17 mouse cellular contexts compared by ENCODE assay signal in genomic region chr17:5490351-5490750, GRCm38 (mm10). TPM values are rescaled to one million over a fixed set of nuclear protein-coding genes. Genes with fewer than 3 reads are reported as not detected.
A peak's percentile ranks its signal among the peaks of the same experiment; 100 is the strongest.
DNase-seq lines count a peak whose midpoint lies in the region; ATAC-seq lines count a peak whose summit lies in the region.
"Had no signal": no experiment of that assay in that cellular context is flagged by ENCODE, and none has a peak within 500 bp of the region (broad histone marks: within the 10 kb centered on the region; RNA-seq: fewer than 3 reads in every experiment).

No protein-coding gene starts in this region.

- no peak overlapping the region for H3K4me3 ChIP-seq in hindbrain, embryonic 13.5 days
- H3K4me3 ChIP-seq in hindbrain, embryonic 12.5 days: no peak overlapping the region
- H3K4me3 ChIP-seq in midbrain, embryonic 14.5 days (replicated peaks; ENCODE audit: low read depth, low read length): no peak overlapping the region
- no peak overlapping the region for H3K4me3 ChIP-seq in limb, embryonic 10.5 days

- H3K27ac ChIP-seq in hindbrain, embryonic 13.5 days: peak overlapping the region; percentile 98; the same call in 1 of the 2 replicates
- H3K27ac ChIP-seq in hindbrain, embryonic 12.5 days: no peak overlapping the region
- H3K27ac ChIP-seq in midbrain, embryonic 14.5 days (replicated peaks; ENCODE audit: low read depth, low read length): peak overlapping the region; percentile 89; the same call in 1 of the 2 replicates
- H3K27ac ChIP-seq in limb, embryonic 10.5 days: no peak overlapping the region
- H3K27ac ChIP-seq: limb, embryonic 15.5 days had no signal

- H3K4me2 ChIP-seq in hindbrain, embryonic 13.5 days: peak overlapping the region; percentile 88; the same call in 1 of the 2 replicates
- no peak overlapping the region for H3K4me2 ChIP-seq in hindbrain, embryonic 12.5 days (replicated peaks)
- peak overlapping the region; percentile 76; the same call in 1 of the 2 replicates for H3K4me2 ChIP-seq in midbrain, embryonic 14.5 days (ENCODE audit: low read length)

- H3K9ac ChIP-seq in hindbrain, embryonic 13.5 days: peak overlapping the region; percentile 87; the same call in 1 of the 2 replicates
- no peak overlapping the region for H3K9ac ChIP-seq in hindbrain, embryonic 12.5 days
- no peak overlapping the region for H3K9ac ChIP-seq in midbrain, embryonic 14.5 days (replicated peaks; ENCODE audit: low read length)

- WGBS in hindbrain, embryonic 13.5 days: 72% methylated on average over 3 of the region's 3 CpGs
- WGBS in hindbrain, embryonic 12.5 days: 76% methylated on average over 3 of the region's 3 CpGs
- 62% methylated on average over 3 of the region's 3 CpGs for WGBS in midbrain, embryonic 14.5 days
- 82% methylated on average over 3 of the region's 3 CpGs for WGBS in limb, embryonic 10.5 days

- peaks cover 31% of the 10 kb centered on the region for H3K4me1 ChIP-seq in hindbrain, embryonic 13.5 days (replicated peaks)
- H3K4me1 ChIP-seq in hindbrain, embryonic 12.5 days: peaks cover 18% of the 10 kb centered on the region
- H3K4me1 ChIP-seq in midbrain, embryonic 14.5 days (ENCODE audit: control insufficient read depth, insufficient read depth, low read length): peaks cover 25% of the 10 kb centered on the region
- H3K4me1 ChIP-seq in limb, embryonic 10.5 days: peaks cover 34% of the 10 kb centered on the region

- no peak for ATAC-seq in hindbrain, embryonic 13.5 days (ENCODE audit: low FRiP score)
- no peak for ATAC-seq in hindbrain, embryonic 12.5 days (ENCODE audit: low FRiP score)
- no peak for ATAC-seq in midbrain, embryonic 14.5 days (ENCODE audit: low FRiP score, low TSS enrichment)

- no peaks in the 10 kb centered on the region for H3K9me3 ChIP-seq in hindbrain, embryonic 13.5 days
- H3K9me3 ChIP-seq in hindbrain, embryonic 12.5 days (replicated peaks): no peaks in the 10 kb centered on the region
- no peaks in the 10 kb centered on the region for H3K9me3 ChIP-seq in midbrain, embryonic 14.5 days (ENCODE audit: control insufficient read depth, low read length)
- no peaks in the 10 kb centered on the region for H3K9me3 ChIP-seq in limb, embryonic 10.5 days (replicated peaks)
- H3K9me3 ChIP-seq: embryonic facial prominence, embryonic 15.5 days; limb, embryonic 15.5 days; stomach, embryonic 15.5 days had no signal

- DNase-seq in ES-CJ7 (ENCODE audit: low read depth, low spot score): peak; percentile 50
- peak; percentile 57 for DNase-seq in brain, adult 2 months (ENCODE audit: low read depth, low spot score)
- no peak for DNase-seq in midbrain, embryonic 14.5 days
- DNase-seq in frontal cortex, postnatal 36 days (ENCODE audit: low spot score in 2 of 2): no peak
- DNase-seq in c-Kit-positive CD71-positive TER-119-positive erythroid progenitor cells, embryonic 14.5 days (ENCODE audit: low spot score): no peak
- DNase-seq in limb, embryonic 10.5 days (ENCODE audit: low spot score): no peak
- DNase-seq: cerebellum, postnatal 14 days; embryo, embryonic 11 days; gastrocnemius, postnatal 10 days; heart, postnatal 10 days; kidney, adult 18-20 months; kidney, postnatal 10 days had no signal

- peaks cover 15% of the 10 kb centered on the region for H3K27me3 ChIP-seq in hindbrain, embryonic 13.5 days
- H3K27me3 ChIP-seq in hindbrain, embryonic 12.5 days: peaks cover 23% of the 10 kb centered on the region
- 0 out of 2 replicates have a peak, but pooled peaks cover 4% of the 10 kb centered on the region for H3K27me3 ChIP-seq in midbrain, embryonic 14.5 days (ENCODE audit: control insufficient read depth, insufficient read depth, low read length)
- peaks cover 31% of the 10 kb centered on the region for H3K27me3 ChIP-seq in limb, embryonic 10.5 days (ENCODE audit: low read depth, poor library complexity, severe bottlenecking)

- H3K36me3 ChIP-seq in hindbrain, embryonic 13.5 days: no peaks in the 10 kb centered on the region
- H3K36me3 ChIP-seq in hindbrain, embryonic 12.5 days: no peaks in the 10 kb centered on the region
- H3K36me3 ChIP-seq in midbrain, embryonic 14.5 days (ENCODE audit: control insufficient read depth, insufficient read depth, low read length): no peaks in the 10 kb centered on the region
- no peaks in the 10 kb centered on the region for H3K36me3 ChIP-seq in limb, embryonic 10.5 days
- H3K36me3 ChIP-seq: embryonic facial prominence, embryonic 15.5 days; limb, embryonic 15.5 days; stomach, embryonic 15.5 days had no signal

RNA-seq across cellular contexts. Expression of gene Zdhhc14, which starts 2.0 kb away (rescaled TPM):
- polyA plus RNA-seq in hindbrain, embryonic 13.5 days (2015; fragmentation: Nextera tagmentation; extraction: Ambion mirVana): 6.5 and 6.8 TPM in 2 replicates
- polyA plus RNA-seq in hindbrain, embryonic 12.5 days (2016; fragmentation: Nextera tagmentation; extraction: Ambion mirVana): 6.1 and 7.2 TPM in 2 replicates
- polyA plus RNA-seq in midbrain, embryonic 14.5 days (2014; fragmentation: Nextera tagmentation; extraction: Ambion mirVana): 9.2 and 10.7 TPM in 2 replicates
- 0.66 and 0.77 TPM in 2 replicates for polyA plus RNA-seq in limb, embryonic 10.5 days (2016; fragmentation: Nextera tagmentation; extraction: Ambion mirVana)

RNA-seq across cellular contexts. Expression of gene Tmem242, which starts 50.3 kb away (rescaled TPM):
- 104 and 106 TPM in 2 replicates for polyA plus RNA-seq in hindbrain, embryonic 13.5 days (2015; fragmentation: Nextera tagmentation; extraction: Ambion mirVana)
- polyA plus RNA-seq in hindbrain, embryonic 12.5 days (2016; fragmentation: Nextera tagmentation; extraction: Ambion mirVana): 114 and 115 TPM in 2 replicates
- 110 and 121 TPM in 2 replicates for polyA plus RNA-seq in midbrain, embryonic 14.5 days (2014; fragmentation: Nextera tagmentation; extraction: Ambion mirVana)
- 125 and 130 TPM in 2 replicates for polyA plus RNA-seq in limb, embryonic 10.5 days (2016; fragmentation: Nextera tagmentation; extraction: Ambion mirVana)

Comparison
In these comparisons a context has a peak if more than half of its experiments do, and no peak if none do; other contexts are left out.
1. H3K27ac ChIP-seq: peak in hindbrain, embryonic 13.5 days (single experiment) and midbrain, embryonic 14.5 days (single experiment); none in hindbrain, embryonic 12.5 days (single experiment) and limb, embryonic 10.5 days (single experiment).
2. DNase-seq: peak in ES-CJ7 (single experiment) and brain, adult 2 months (single experiment); none in midbrain, embryonic 14.5 days (single experiment), frontal cortex, postnatal 36 days (0 of 2), c-Kit-positive CD71-positive TER-119-positive erythroid progenitor cells, embryonic 14.5 days (single experiment) and limb, embryonic 10.5 days (single experiment).